Mouse (Mus musculus) testis, postnatal 14 days (tissue): Measurements from ENCODE around the gene Gm49368.
"Not testable (repeated sequence)": the region's sequence is repeated elsewhere in the genome, so short reads cannot be mapped to it uniquely, and the experiment has no call there.

ENCODE experiments used
- DNase-seq: peaks from one replicate; pipeline ENCODE4 v3.0.0; 2021; ENCODE audit warnings: low spot score

Gm49368 gene

GRCm38 (mm10) chr7:128062456-128062855, at the start of gene Gm49368, which contains the start of gene Itgam:
Gm49368 (plus strand) TSS chr7:128062683.
Itgam (plus strand) TSS chr7:128062640.
- no peak for DNase-seq

GRCm38 (mm10) chr7:128013116-128013515, 49.4 kb upstream of the Gm49368 start:
- no peak for DNase-seq

- not testable (repeated sequence) for DNase-seq
Observed at GRCm38 (mm10) chr7:128016134-128016533, 46.3 kb upstream of the Gm49368 start.

GRCm38 (mm10) chr7:128016650-128017049, 45.8 kb upstream of the Gm49368 start:
- no peak for DNase-seq

- no peak for DNase-seq
Observed at GRCm38 (mm10) chr7:128018275-128018674, 44.2 kb upstream of the Gm49368 start.

GRCm38 (mm10) chr7:128019187-128019586, 43.3 kb upstream of the Gm49368 start:
- no peak for DNase-seq

- no peak for DNase-seq
Observed at GRCm38 (mm10) chr7:128022974-128023373, 39.5 kb upstream of the Gm49368 start.

- no peak for DNase-seq
Observed at GRCm38 (mm10) chr7:128023565-128023964, 38.9 kb upstream of the Gm49368 start.

GRCm38 (mm10) chr7:128024364-128024763, 38.1 kb upstream of the Gm49368 start:
- DNase-seq = no peak

GRCm38 (mm10) chr7:128024932-128025331, 37.6 kb upstream of the Gm49368 start:
- DNase-seq = no peak

GRCm38 (mm10) chr7:128025381-128025780, 37.1 kb upstream of the Gm49368 start:
- DNase-seq = no peak

- peak; percentile 43 for DNase-seq
Observed at GRCm38 (mm10) chr7:128031403-128031976, 31.0 kb upstream of the Gm49368 start.

GRCm38 (mm10) chr7:128032290-128032988, 30.0 kb upstream of the Gm49368 start:
- DNase-seq = no peak

GRCm38 (mm10) chr7:128032989-128033293, 29.5 kb upstream of the Gm49368 start:
- DNase-seq = no peak

GRCm38 (mm10) chr7:128033616-128034015, 28.9 kb upstream of the Gm49368 start:
- no peak for DNase-seq

GRCm38 (mm10) chr7:128042161-128042820, 20.2 kb upstream of the Gm49368 start:
- not testable (repeated sequence) for DNase-seq

GRCm38 (mm10) chr7:128044142-128044785, 18.2 kb upstream of the Gm49368 start:
- DNase-seq = no peak

- DNase-seq = no peak
Observed at GRCm38 (mm10) chr7:128045640-128046039, 16.8 kb upstream of the Gm49368 start.

GRCm38 (mm10) chr7:128048819-128049218, 13.7 kb upstream of the Gm49368 start:
- no peak for DNase-seq

GRCm38 (mm10) chr7:128049254-128049653, 13.2 kb upstream of the Gm49368 start:
- no peak for DNase-seq

- DNase-seq = no peak
Observed at GRCm38 (mm10) chr7:128050739-128051138, 11.7 kb upstream of the Gm49368 start.

GRCm38 (mm10) chr7:128053061-128053460, 9.4 kb upstream of the Gm49368 start:
- DNase-seq = no peak

- no peak for DNase-seq
Observed at GRCm38 (mm10) chr7:128056917-128057444, 5.5 kb upstream of the Gm49368 start.
